Mouse (Mus musculus): ENCODE data around the gene Pnisr. TPM values are rescaled to one million over a fixed set of nuclear protein-coding genes. Genes with fewer than 3 reads are reported as not detected.

Gene Pnisr
- polyA plus RNA-seq, 1 experiment from 2014 or later, result 106 TPM

DNA sequence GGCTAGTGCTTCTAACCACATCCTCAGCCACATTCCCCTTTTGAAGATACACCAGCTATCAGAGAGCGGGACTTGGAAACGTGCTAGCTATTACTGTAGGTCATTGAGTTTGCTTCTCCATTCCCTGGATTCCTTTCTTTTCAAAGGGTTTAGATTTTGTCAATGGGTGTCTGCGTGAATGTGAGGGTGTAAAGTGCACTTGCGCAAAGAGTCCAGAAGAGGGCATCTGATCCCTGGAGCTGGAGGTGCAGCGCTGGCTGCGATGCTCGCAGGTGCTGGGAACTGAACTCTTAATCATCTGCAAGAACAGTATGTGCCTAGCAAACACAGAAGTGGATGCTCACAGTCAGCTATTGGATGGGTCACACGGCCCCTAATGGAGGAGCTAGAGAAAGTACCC lies 14.5 kb upstream of the Pnisr start:
- WGBS (ENCODE audit: insufficient replicate concordance), result 91% methylated on average over 8 of the region's 8 CpGs
- H3K36me3 ChIP-seq (ENCODE audit: control insufficient read depth, insufficient read depth, low read length), result no peaks in the 10 kb centered on the region; the same call in none of the 2 replicates
- no peak for ATAC-seq (replicated peaks; ENCODE audit: insufficient number of reproducible peaks, low FRiP score, low TSS enrichment)

DNA sequence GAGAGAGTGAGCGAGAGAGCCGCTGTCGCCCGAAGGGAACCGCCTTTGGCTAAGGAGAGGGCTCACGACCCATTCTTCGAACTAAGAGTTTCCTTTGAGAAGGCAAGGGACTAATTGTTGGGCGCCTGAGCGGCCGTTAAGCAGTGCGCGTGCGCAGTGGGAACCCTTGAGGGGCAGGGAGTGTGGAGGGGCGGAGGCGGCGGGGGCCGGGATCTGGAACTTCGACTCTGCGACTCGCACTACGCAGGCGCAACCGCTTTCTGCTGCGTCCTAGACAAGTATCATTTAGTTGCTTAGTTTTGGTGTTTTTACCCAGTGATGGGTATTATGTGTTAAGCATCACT lies 876 bp downstream of the Pnisr start:
- no peaks in the 10 kb centered on the region for H3K9me3 ChIP-seq (replicated peaks; ENCODE audit: control insufficient read depth, low read length)
- 0 out of 2 replicates have a peak, but pooled peaks cover 3% of the 10 kb centered on the region for H3K4me1 ChIP-seq (ENCODE audit: control insufficient read depth, insufficient read depth, low read length)
- WGBS (ENCODE audit: insufficient replicate concordance), result under 1% methylated on average over 24 of the region's 24 CpGs
- peak overlapping the region; percentile 97 for H3K27ac ChIP-seq (ENCODE audit: low read depth, low read length)
- peak overlapping the region; percentile 90 for H3K4me3 ChIP-seq (ENCODE audit: low read depth, low read length)
- peak overlapping the region; percentile 68 for H3K4me2 ChIP-seq
- ATAC-seq (replicated peaks; ENCODE audit: insufficient number of reproducible peaks, low FRiP score, low TSS enrichment), result peak; percentile 92
- H3K9ac ChIP-seq (ENCODE audit: low read depth, low read length), result peak overlapping the region; percentile 99
- no peaks in the 10 kb centered on the region for H3K36me3 ChIP-seq (ENCODE audit: control insufficient read depth, insufficient read depth, low read length)
- no peaks in the 10 kb centered on the region for H3K27me3 ChIP-seq (ENCODE audit: control insufficient read depth, insufficient read depth, low read length)

More for the DNA sequence above, 14.5 kb upstream of the Pnisr start:
- H3K27ac ChIP-seq (ENCODE audit: low read depth, low read length), result no peak overlapping the region
- H3K27me3 ChIP-seq (ENCODE audit: control insufficient read depth, insufficient read depth, low read length), result no peaks in the 10 kb centered on the region
- H3K4me3 ChIP-seq (ENCODE audit: low read depth, low read length), result no peak overlapping the region
- no peaks in the 10 kb centered on the region for H3K9me3 ChIP-seq (replicated peaks; ENCODE audit: control insufficient read depth, low read length)
- no peak overlapping the region for H3K9ac ChIP-seq (ENCODE audit: low read depth, low read length)
- H3K4me1 ChIP-seq (ENCODE audit: control insufficient read depth, insufficient read depth, low read length), result no peaks in the 10 kb centered on the region
- no peak overlapping the region for H3K4me2 ChIP-seq

DNA sequence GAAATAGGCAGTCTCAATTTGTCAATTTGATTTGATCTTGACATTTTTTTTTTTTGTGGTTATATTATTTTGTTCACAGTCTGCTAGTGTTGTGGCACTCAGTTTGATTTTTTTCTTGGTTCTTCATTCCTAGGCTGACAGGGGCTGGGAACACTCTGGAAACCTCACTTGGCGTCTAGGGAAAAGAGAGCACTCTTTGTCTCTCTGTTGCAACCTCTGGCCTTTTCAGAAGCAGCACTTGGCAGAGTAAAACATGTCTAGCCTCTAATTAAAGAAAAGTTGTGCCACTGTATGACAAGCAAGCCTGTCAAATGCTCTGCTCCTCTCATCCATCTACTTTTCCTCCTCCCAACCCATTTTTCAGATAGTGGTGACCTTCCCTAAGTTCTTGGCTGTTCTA lies 10.1 kb downstream of the Pnisr start:
- Histone ChIP-seq H3K36me3 (ENCODE audit: control insufficient read depth, insufficient read depth, low read length) (peaks cover 30% of the 10 kb centered on the region), H3K27ac (ENCODE audit: low read depth, low read length) (no peak overlapping the region), H3K4me3 (ENCODE audit: low read depth, low read length) (no peak overlapping the region), H3K9ac (ENCODE audit: low read depth, low read length) (no peak overlapping the region), H3K9me3 (replicated peaks; ENCODE audit: control insufficient read depth, low read length) (no peaks in the 10 kb centered on the region), H3K4me2 (no peak overlapping the region), H3K4me1 (ENCODE audit: control insufficient read depth, insufficient read depth, low read length) (no peaks in the 10 kb centered on the region), H3K27me3 (ENCODE audit: control insufficient read depth, insufficient read depth, low read length) (no peaks in the 10 kb centered on the region)
- WGBS (ENCODE audit: insufficient replicate concordance), result 92% methylated on average over 1 of the region's 1 CpGs
- ATAC-seq (replicated peaks; ENCODE audit: insufficient number of reproducible peaks, low FRiP score, low TSS enrichment), result no peak

DNA sequence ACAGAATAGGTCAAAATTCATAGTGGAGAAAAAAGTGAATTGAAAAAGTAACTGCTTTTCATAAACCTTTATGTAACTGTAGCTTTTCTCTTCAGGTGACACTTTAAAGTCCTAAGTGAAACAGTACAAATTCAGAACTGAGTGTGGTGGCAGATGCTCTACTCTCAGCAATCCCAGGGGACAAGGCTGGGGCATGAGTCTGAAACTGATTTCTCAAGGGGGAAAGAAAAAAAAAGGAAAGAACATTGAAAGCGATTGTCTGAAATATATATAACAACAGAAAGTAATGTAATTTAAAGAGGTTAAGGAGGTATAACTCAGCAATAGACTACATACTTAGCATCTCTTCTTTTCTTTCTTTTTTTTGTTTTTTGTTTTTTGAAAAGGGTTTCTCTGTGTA lies 17.8 kb downstream of the Pnisr start:
- Histone ChIP-seq H3K36me3 (ENCODE audit: control insufficient read depth, insufficient read depth, low read length) (peaks cover 31% of the 10 kb centered on the region), H3K4me1 (ENCODE audit: control insufficient read depth, insufficient read depth, low read length) (no peaks in the 10 kb centered on the region), H3K4me3 (ENCODE audit: low read depth, low read length) (no peak overlapping the region), H3K9me3 (replicated peaks; ENCODE audit: control insufficient read depth, low read length) (no peaks in the 10 kb centered on the region), H3K4me2 (no peak overlapping the region), H3K27ac (ENCODE audit: low read depth, low read length) (no peak overlapping the region), H3K9ac (ENCODE audit: low read depth, low read length) (no peak overlapping the region), H3K27me3 (ENCODE audit: control insufficient read depth, insufficient read depth, low read length) (no peaks in the 10 kb centered on the region)
- no peak for ATAC-seq (replicated peaks; ENCODE audit: insufficient number of reproducible peaks, low FRiP score, low TSS enrichment)
- 92% methylated on average over 1 of the region's 1 CpGs for WGBS (ENCODE audit: insufficient replicate concordance)

DNA sequence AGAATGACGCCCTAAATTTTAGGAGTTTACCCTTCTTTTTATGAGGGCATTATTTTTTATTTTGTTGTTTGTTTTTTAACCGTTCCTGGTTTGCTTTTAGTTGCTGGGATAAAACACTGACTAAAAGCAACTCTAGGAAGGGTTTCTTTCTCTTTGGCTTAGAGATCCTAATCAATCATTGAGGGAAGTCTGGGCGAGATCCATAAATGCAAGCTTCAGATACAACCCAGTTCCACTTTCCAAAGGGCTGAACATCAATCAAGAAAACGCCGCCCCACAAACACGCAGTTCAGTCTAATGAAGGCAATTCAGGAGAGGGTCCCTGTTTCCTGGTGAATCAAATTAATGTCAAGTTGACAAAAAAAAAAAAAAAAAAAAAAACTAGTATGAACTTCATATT lies 31.4 kb downstream of the Pnisr start:
- no peaks in the 10 kb centered on the region for H3K4me1 ChIP-seq (ENCODE audit: control insufficient read depth, insufficient read depth, low read length)
- no peak for ATAC-seq (replicated peaks; ENCODE audit: insufficient number of reproducible peaks, low FRiP score, low TSS enrichment)
- peak overlapping the region; percentile 72 for H3K4me2 ChIP-seq
- H3K27me3 ChIP-seq (ENCODE audit: control insufficient read depth, insufficient read depth, low read length), result no peaks in the 10 kb centered on the region
- peaks cover 3% of the 10 kb centered on the region for H3K36me3 ChIP-seq (ENCODE audit: control insufficient read depth, insufficient read depth, low read length)
- no peaks in the 10 kb centered on the region for H3K9me3 ChIP-seq (replicated peaks; ENCODE audit: control insufficient read depth, low read length)
- WGBS (ENCODE audit: insufficient replicate concordance), result 36% methylated on average over 6 of the region's 6 CpGs
- H3K27ac ChIP-seq (ENCODE audit: low read depth, low read length), result no peak overlapping the region
- H3K9ac ChIP-seq (ENCODE audit: low read depth, low read length), result peak overlapping the region; percentile 89; the same call in 1 of the 2 replicates
- H3K4me3 ChIP-seq (ENCODE audit: low read depth, low read length), result peak overlapping the region; percentile 72

DNA sequence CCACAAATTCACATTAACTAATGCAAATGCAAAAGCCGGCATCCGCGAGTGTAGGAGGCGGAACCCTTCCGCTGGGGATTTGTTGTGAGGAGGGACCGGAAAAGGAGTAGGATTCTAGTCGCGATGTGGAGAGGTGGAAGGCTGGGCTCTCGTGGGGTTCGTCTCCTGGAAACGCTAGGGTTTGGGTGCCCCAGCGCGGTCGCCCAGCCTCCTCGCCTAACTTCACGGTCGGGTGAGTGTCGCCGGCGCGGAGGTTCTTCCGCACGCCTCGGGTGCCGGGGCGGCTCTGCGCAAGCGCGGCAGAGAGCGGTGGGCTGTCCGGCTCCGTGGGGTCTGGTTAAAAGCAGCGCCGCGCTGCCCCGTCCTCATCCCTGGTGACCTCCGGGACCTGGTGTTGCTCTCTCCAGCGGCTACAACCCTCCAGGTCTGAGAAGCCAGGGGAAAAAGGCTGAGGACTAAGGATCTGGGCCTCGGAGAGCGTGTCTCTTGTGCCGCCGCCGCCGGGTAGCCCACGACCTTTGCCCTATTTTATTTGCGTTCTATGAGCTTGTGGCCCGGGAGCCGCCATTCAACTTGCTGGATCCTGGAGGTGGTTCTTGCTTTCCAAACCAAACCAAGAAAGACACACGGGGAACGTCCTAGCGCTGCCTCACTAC lies 32.3 kb downstream of the Pnisr start, which contains the start of gene Coq3:
Gene Coq3, plus strand, starts transcription at position 109 of the 656 bp plus-strand sequence.
- Histone ChIP-seq H3K4me1 (ENCODE audit: control insufficient read depth, insufficient read depth, low read length) (no peaks in the 10 kb centered on the region), H3K9ac (ENCODE audit: low read depth, low read length) (peak within 1 kb of the TSS; percentile 89), H3K9me3 (replicated peaks; ENCODE audit: control insufficient read depth, low read length) (no peaks in the 10 kb centered on the region), H3K4me3 (ENCODE audit: low read depth, low read length) (peak within 1 kb of the TSS; percentile 72), H3K36me3 (ENCODE audit: control insufficient read depth, insufficient read depth, low read length) (no peaks in the 10 kb centered on the region), H3K27me3 (ENCODE audit: control insufficient read depth, insufficient read depth, low read length) (no peaks in the 10 kb centered on the region), H3K27ac (ENCODE audit: low read depth, low read length) (peak within 1 kb of the TSS; percentile 92), H3K4me2 (peak within 1 kb of the TSS; percentile 72)
- peak; percentile 88 for ATAC-seq (replicated peaks; ENCODE audit: insufficient number of reproducible peaks, low FRiP score, low TSS enrichment)
- WGBS (ENCODE audit: insufficient replicate concordance), result under 1% methylated on average over 51 of the region's 51 CpGs

DNA sequence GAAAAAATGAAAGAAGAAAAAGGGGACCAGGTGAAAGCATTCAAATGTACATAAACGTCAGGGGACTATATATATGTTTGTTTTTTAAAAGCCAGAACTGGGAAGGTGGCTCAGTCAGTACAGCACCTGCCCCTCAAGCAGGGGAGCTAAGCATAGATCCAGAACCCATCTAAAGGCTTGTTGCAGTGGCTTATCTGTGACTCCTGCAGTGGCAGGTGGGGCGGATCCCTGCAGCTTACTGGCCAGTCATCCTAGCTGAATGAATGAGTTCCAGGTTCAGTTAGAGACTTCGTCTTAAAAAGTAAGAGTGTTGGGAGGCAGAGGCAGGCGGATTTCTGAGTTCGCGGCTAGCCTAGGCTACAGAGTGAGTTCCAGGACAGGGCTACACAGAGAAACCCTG lies 35.4 kb downstream of the Pnisr start:
- no peaks in the 10 kb centered on the region for H3K4me1 ChIP-seq (ENCODE audit: control insufficient read depth, insufficient read depth, low read length)
- H3K4me3 ChIP-seq (ENCODE audit: low read depth, low read length), result no peak overlapping the region
- H3K27ac ChIP-seq (ENCODE audit: low read depth, low read length), result no peak overlapping the region
- no peak overlapping the region for H3K4me2 ChIP-seq
- no peak for ATAC-seq (replicated peaks; ENCODE audit: insufficient number of reproducible peaks, low FRiP score, low TSS enrichment)
- H3K36me3 ChIP-seq (ENCODE audit: control insufficient read depth, insufficient read depth, low read length), result no peaks in the 10 kb centered on the region
- H3K27me3 ChIP-seq (ENCODE audit: control insufficient read depth, insufficient read depth, low read length), result no peaks in the 10 kb centered on the region
- H3K9me3 ChIP-seq (replicated peaks; ENCODE audit: control insufficient read depth, low read length), result no peaks in the 10 kb centered on the region
- WGBS (ENCODE audit: insufficient replicate concordance), result 87% methylated on average over 6 of the region's 6 CpGs
- no peak overlapping the region for H3K9ac ChIP-seq (ENCODE audit: low read depth, low read length)

DNA sequence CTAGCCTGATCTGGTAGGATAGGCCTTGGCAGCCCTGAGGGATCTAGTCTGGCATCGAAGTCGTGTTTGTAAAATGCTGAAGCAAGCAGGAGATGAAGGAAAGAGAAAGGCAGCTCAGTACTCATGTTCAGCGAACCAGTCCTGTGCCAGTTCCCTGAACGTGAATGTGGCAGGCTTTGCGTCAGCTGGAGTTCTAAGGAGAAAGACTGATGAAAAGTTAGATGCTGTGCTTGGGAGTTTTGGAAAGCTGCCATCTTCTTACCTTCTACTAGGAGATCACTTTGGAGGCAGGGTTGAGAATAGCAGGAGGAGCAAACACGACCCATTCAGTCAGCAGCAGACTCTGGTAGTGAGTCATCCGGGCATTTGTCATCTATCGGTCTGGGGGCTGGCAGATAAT lies 38.4 kb downstream of the Pnisr start:
- Histone ChIP-seq H3K36me3 (ENCODE audit: control insufficient read depth, insufficient read depth, low read length) (no peaks in the 10 kb centered on the region), H3K9ac (ENCODE audit: low read depth, low read length) (no peak overlapping the region), H3K4me3 (ENCODE audit: low read depth, low read length) (no peak overlapping the region), H3K4me2 (no peak overlapping the region), H3K9me3 (replicated peaks; ENCODE audit: control insufficient read depth, low read length) (no peaks in the 10 kb centered on the region), H3K27me3 (ENCODE audit: control insufficient read depth, insufficient read depth, low read length) (no peaks in the 10 kb centered on the region), H3K27ac (ENCODE audit: low read depth, low read length) (no peak overlapping the region), H3K4me1 (ENCODE audit: control insufficient read depth, insufficient read depth, low read length) (no peaks in the 10 kb centered on the region)
- WGBS (ENCODE audit: insufficient replicate concordance), result 78% methylated on average over 8 of the region's 8 CpGs
- ATAC-seq (replicated peaks; ENCODE audit: insufficient number of reproducible peaks, low FRiP score, low TSS enrichment), result no peak

All from heart, embryonic 11.5 days (tissue).